Mouse (Mus musculus): ENCODE measurements at regions not wholly inside any gene's neighbourhood (a gene's known extent, or its start where the extent isn't known, plus 50 kb on each side); places are given as distances from the start of the nearest gene placed in this dataset.

DNA sequence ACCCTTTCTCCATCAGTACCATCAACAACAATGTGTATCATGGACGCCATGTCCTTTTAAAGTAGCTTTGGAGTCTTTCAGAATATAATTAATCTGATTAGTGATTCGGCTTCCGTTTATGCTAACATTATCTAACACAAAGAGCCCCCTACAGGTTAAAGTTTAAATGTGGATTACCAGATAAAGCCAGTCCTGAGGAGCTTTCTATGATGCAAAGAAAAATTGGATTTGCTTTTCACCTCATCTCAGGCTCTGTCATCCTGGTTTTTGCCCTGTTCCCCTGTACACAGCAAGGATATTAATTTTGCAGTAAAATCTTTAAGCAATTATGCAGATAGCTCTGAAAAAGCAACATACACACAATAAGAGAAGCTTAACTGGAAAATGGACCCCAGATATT lies 412.7 kb upstream of the Tbc1d2b start:
- no peak for TF ChIP-seq CTCF (IDR thresholded peaks at IDR 0.05; ENCODE audit: extremely low read depth, insufficient read depth, low read length)
- no peak for TF ChIP-seq POLR2A (IDR thresholded peaks at IDR 0.05; ENCODE audit: extremely low read depth, insufficient read depth, low read length)
